In genomic region chr10:89737092-89737491, GRCm38 (mm10) we compare ENCODE assay signal across 19 mouse cellular contexts. TPM values are rescaled to one million over a fixed set of nuclear protein-coding genes. Genes with fewer than 3 reads are reported as not detected.
DNase-seq lines count a peak whose midpoint lies in the region; ATAC-seq and TF ChIP-seq lines count a peak whose summit lies in the region.
"Had no signal": no experiment of that assay in that cellular context is flagged by ENCODE, and none has a peak within 500 bp of the region (broad histone marks: within the 10 kb centered on the region; RNA-seq: fewer than 3 reads in every experiment).

No protein-coding gene starts in this region.

- no peaks in the 10 kb centered on the region for H3K36me3 ChIP-seq in intestine, postnatal 0 days (ENCODE audit: control insufficient read depth, insufficient read depth)
- H3K36me3 ChIP-seq in intestine, embryonic 15.5 days = no peaks in the 10 kb centered on the region
- no peaks in the 10 kb centered on the region for H3K36me3 ChIP-seq in lung, postnatal 0 days (ENCODE audit: insufficient read depth, low read length)
- H3K36me3 ChIP-seq: embryonic facial prominence, embryonic 10.5 days; heart, embryonic 13.5 days; hindbrain, embryonic 13.5 days had no signal

- no peak for ATAC-seq in intestine, postnatal 0 days
- no peak for ATAC-seq in intestine, embryonic 15.5 days
- no peak for ATAC-seq in lung, postnatal 0 days
- ATAC-seq: activated CD4-positive, CD25-positive, alpha-beta regulatory T cell, adult 4 months; forebrain, embryonic 14.5 days had no signal

- H3K4me3 ChIP-seq in gastrocnemius, adult 2 months = no peak overlapping the region
- no peak overlapping the region for H3K4me3 ChIP-seq in intestine, postnatal 0 days (ENCODE audit: low read depth, low read length)
- H3K4me3 ChIP-seq in intestine, embryonic 15.5 days (replicated peaks) = no peak overlapping the region
- no peak overlapping the region for H3K4me3 ChIP-seq in lung, postnatal 0 days (ENCODE audit: low read depth, low read length)
- H3K4me3 ChIP-seq in cortical plate, adult 2 months (ENCODE audit: insufficient read depth, low read length) = no peak overlapping the region
- H3K4me3 ChIP-seq: embryonic facial prominence, embryonic 10.5 days; heart, embryonic 13.5 days; hindbrain, embryonic 13.5 days had no signal

- no peaks in the 10 kb centered on the region for H3K9me3 ChIP-seq in intestine, postnatal 0 days (ENCODE audit: control insufficient read depth)
- H3K9me3 ChIP-seq in intestine, embryonic 15.5 days = no peaks in the 10 kb centered on the region
- no peaks in the 10 kb centered on the region for H3K9me3 ChIP-seq in lung, postnatal 0 days (ENCODE audit: low read length)
- H3K9me3 ChIP-seq: embryonic facial prominence, embryonic 10.5 days; heart, embryonic 13.5 days; hindbrain, embryonic 13.5 days had no signal

- no peaks in the 10 kb centered on the region for H3K4me1 ChIP-seq in intestine, postnatal 0 days (replicated peaks; ENCODE audit: control insufficient read depth, insufficient read depth, low read length)
- H3K4me1 ChIP-seq in intestine, embryonic 15.5 days (replicated peaks) = 0 out of 2 replicates have a peak, but pooled peaks cover 3% of the 10 kb centered on the region
- H3K4me1 ChIP-seq in lung, postnatal 0 days (ENCODE audit: insufficient read depth, low read depth, low read length) = no peaks in the 10 kb centered on the region
- no peaks in the 10 kb centered on the region for H3K4me1 ChIP-seq in cortical plate, adult 2 months (ENCODE audit: control insufficient read depth, insufficient read depth, low read length)

- peak; percentile 8; the same call in 1 of the 2 replicates for TF ChIP-seq CTCF in gastrocnemius, adult 2 months (IDR thresholded peaks at IDR 0.05)
- peak; percentile 45 for TF ChIP-seq CTCF in intestine, postnatal 0 days (IDR thresholded peaks at IDR 0.05; ENCODE audit: low read depth)
- peak; percentile 37 for TF ChIP-seq CTCF in lung, postnatal 0 days (IDR thresholded peaks at IDR 0.05)
- TF ChIP-seq CTCF in cortical plate, adult 2 months (IDR thresholded peaks at IDR 0.05; ENCODE audit: extremely low read depth, insufficient read depth, low read length) = 0 out of 2 replicates have a peak, but pooled peaks have one; percentile 2

- DNase-seq in gastrocnemius, adult 2 months = no peak
- no peak for DNase-seq in gastrocnemius, postnatal 4 days (ENCODE audit: low spot score in 2 of 2)
- no peak for DNase-seq in lung, postnatal 0 days (ENCODE audit: low spot score)
- no peak for DNase-seq in lung, postnatal 10 days
- no peak for DNase-seq in yolk sac, embryonic 10.5 days (ENCODE audit: low spot score)
- DNase-seq: adrenal gland, postnatal 25 days; cerebellum, adult 18-20 months; cerebellum, adult 9-11 months; cerebellum, postnatal 36 days; gastrocnemius, postnatal 10 days; heart, postnatal 10 days had no signal

- no peak overlapping the region for H3K4me2 ChIP-seq in intestine, postnatal 0 days (replicated peaks; ENCODE audit: low read depth)
- H3K4me2 ChIP-seq in intestine, embryonic 15.5 days (replicated peaks) = no peak overlapping the region
- no peak overlapping the region for H3K4me2 ChIP-seq in lung, postnatal 0 days (replicated peaks; ENCODE audit: low read depth, low read length)
- H3K4me2 ChIP-seq: heart, embryonic 13.5 days; hindbrain, embryonic 13.5 days had no signal

- intact Hi-C loops in gastrocnemius, adult 2 months (cut with DNase I) = no loop called here

- no peak for TF ChIP-seq EP300 in lung, postnatal 0 days (IDR thresholded peaks at IDR 0.05)

- H3K27me3 ChIP-seq in intestine, postnatal 0 days (replicated peaks; ENCODE audit: control insufficient read depth, insufficient read depth, low read length) = 0 out of 2 replicates have a peak, but pooled peaks cover 2% of the 10 kb centered on the region
- H3K27me3 ChIP-seq in intestine, embryonic 15.5 days (replicated peaks) = no peaks in the 10 kb centered on the region
- H3K27me3 ChIP-seq in lung, postnatal 0 days (replicated peaks; ENCODE audit: insufficient read depth, low read length) = no peaks in the 10 kb centered on the region
- H3K27me3 ChIP-seq: heart, embryonic 13.5 days; hindbrain, embryonic 13.5 days had no signal

- TF ChIP-seq POLR2A in cortical plate, adult 2 months (IDR thresholded peaks at IDR 0.05; ENCODE audit: extremely low read depth, insufficient read depth, low read length) = no peak

- H3K27ac ChIP-seq in gastrocnemius, adult 2 months = 0 out of 2 replicates have a peak overlapping the region, but pooled peaks have one; percentile 24
- H3K27ac ChIP-seq in intestine, postnatal 0 days (ENCODE audit: low read depth, low read length) = no peak overlapping the region
- no peak overlapping the region for H3K27ac ChIP-seq in intestine, embryonic 15.5 days
- no peak overlapping the region for H3K27ac ChIP-seq in lung, postnatal 0 days (ENCODE audit: low read length)
- H3K27ac ChIP-seq in cortical plate, adult 2 months (ENCODE audit: insufficient read depth, low read length) = no peak overlapping the region
- H3K27ac ChIP-seq: embryonic facial prominence, embryonic 10.5 days; heart, embryonic 13.5 days; hindbrain, embryonic 13.5 days had no signal

- no peak overlapping the region for H3K9ac ChIP-seq in intestine, postnatal 0 days (ENCODE audit: low read depth, low read length)
- H3K9ac ChIP-seq in intestine, embryonic 15.5 days = no peak overlapping the region
- no peak overlapping the region for H3K9ac ChIP-seq in lung, postnatal 0 days (replicated peaks; ENCODE audit: low read depth)
- H3K9ac ChIP-seq: heart, embryonic 13.5 days; hindbrain, embryonic 13.5 days had no signal

- whole genome bisulfite sequencing in intestine, postnatal 0 days = 32% methylated on average over 5 of the region's 5 CpGs
- WGBS in intestine, embryonic 15.5 days = 43% methylated on average over 5 of the region's 5 CpGs
- WGBS in lung, postnatal 0 days = 30% methylated on average over 5 of the region's 5 CpGs

RNA-seq across cellular contexts. Expression of gene Actr6, which starts 5.0 kb away (rescaled TPM):
- 1 to 10 TPM; 5.2 to 8.8 TPM for total RNA-seq in gastrocnemius, adult 2 months (2021)
- total RNA-seq in gastrocnemius, postnatal 4 days (2021) = 1 to 10 TPM; 6.9 to 8.0 TPM
- 12.3 and 12.5 TPM in 2 replicates for polyA plus RNA-seq in intestine, postnatal 0 days (2015; fragmentation: Nextera tagmentation; extraction: Ambion mirVana)
- polyA plus RNA-seq in intestine, embryonic 15.5 days (2015; fragmentation: Nextera tagmentation; extraction: Ambion mirVana) = 23.8 and 30.6 TPM in 2 replicates
- polyA plus RNA-seq in lung, postnatal 0 days (2015; fragmentation: Nextera tagmentation; extraction: Ambion mirVana) = 20.3 TPM in 2 replicates
- 18.3 and 18.4 TPM in 2 replicates for polyA plus RNA-seq in cortical plate, adult 2 months (2012; rRNA removed)

RNA-seq across cellular contexts. Expression of gene Uhrf1bp1l, which starts 7.7 kb away (rescaled TPM):
- 10 to 100 TPM; 19.3 to 20.1 TPM for total RNA-seq in gastrocnemius, adult 2 months (2021)
- total RNA-seq in gastrocnemius, postnatal 4 days (2021) = 10 to 100 TPM; 11.5 to 17.9 TPM
- 8.0 and 9.3 TPM in 2 replicates for polyA plus RNA-seq in intestine, postnatal 0 days (2015; fragmentation: Nextera tagmentation; extraction: Ambion mirVana)
- 21.0 and 22.9 TPM in 2 replicates for polyA plus RNA-seq in intestine, embryonic 15.5 days (2015; fragmentation: Nextera tagmentation; extraction: Ambion mirVana)
- polyA plus RNA-seq in lung, postnatal 0 days (2015; fragmentation: Nextera tagmentation; extraction: Ambion mirVana) = 34.6 and 38.7 TPM in 2 replicates
- 46.6 and 53.1 TPM in 2 replicates for polyA plus RNA-seq in cortical plate, adult 2 months (2012; rRNA removed)

RNA-seq across cellular contexts. Expression of gene Scyl2, which starts 51.0 kb away (rescaled TPM):
- 10 to 100 TPM; 13.2 to 14.0 TPM for total RNA-seq in gastrocnemius, adult 2 months (2021)
- 10 to 100 TPM; 15.0 to 18.6 TPM for total RNA-seq in gastrocnemius, postnatal 4 days (2021)
- 4.6 and 5.3 TPM in 2 replicates for polyA plus RNA-seq in intestine, postnatal 0 days (2015; fragmentation: Nextera tagmentation; extraction: Ambion mirVana)
- 6.9 and 7.5 TPM in 2 replicates for polyA plus RNA-seq in intestine, embryonic 15.5 days (2015; fragmentation: Nextera tagmentation; extraction: Ambion mirVana)
- polyA plus RNA-seq in lung, postnatal 0 days (2015; fragmentation: Nextera tagmentation; extraction: Ambion mirVana) = 4.8 and 5.8 TPM in 2 replicates
- polyA plus RNA-seq in cortical plate, adult 2 months (2012; rRNA removed) = 25.7 and 26.0 TPM in 2 replicates
